Mouse (Mus musculus): ENCODE measurements around the gene Shank3. TPM values are rescaled to one million over a fixed set of nuclear protein-coding genes. Genes with fewer than 3 reads are reported as not detected.

The Shank3 gene
- polyA plus RNA-seq, 1 experiment from 2014 or later = 2.0 TPM

DNA sequence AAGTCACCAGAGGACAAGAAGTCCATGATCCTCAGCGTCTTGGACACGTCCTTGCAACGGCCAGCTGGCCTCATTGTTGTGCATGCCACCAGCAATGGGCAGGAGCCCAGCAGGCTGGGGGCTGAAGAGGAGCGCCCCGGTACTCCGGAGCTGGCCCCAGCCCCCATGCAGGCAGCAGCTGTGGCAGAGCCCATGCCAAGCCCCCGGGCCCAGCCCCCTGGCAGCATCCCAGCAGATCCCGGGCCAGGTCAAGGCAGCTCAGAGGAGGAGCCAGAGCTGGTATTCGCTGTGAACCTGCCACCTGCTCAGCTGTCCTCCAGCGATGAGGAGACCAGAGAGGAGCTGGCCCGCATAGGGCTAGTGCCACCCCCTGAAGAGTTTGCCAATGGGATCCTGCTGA is 49.4 kb downstream of the Shank3 start:
- Histone ChIP-seq H3K36me3 (ENCODE audit: control insufficient read depth, insufficient read depth, low read length) (peaks cover 21% of the 10 kb centered on the region; the same call in 1 of the 2 replicates), H3K9ac (ENCODE audit: low read depth, low read length) (no peak overlapping the region), H3K4me2 (ENCODE audit: low read depth, low read length) (peak overlapping the region; percentile 52), H3K4me1 (ENCODE audit: control insufficient read depth, insufficient read depth, low read length) (peaks cover 5% of the 10 kb centered on the region; the same call in 1 of the 2 replicates), H3K27ac (replicated peaks; ENCODE audit: low read depth, low read length) (no peak overlapping the region), H3K4me3 (ENCODE audit: low read depth, low read length) (no peak overlapping the region), H3K27me3 (replicated peaks; ENCODE audit: control insufficient read depth, insufficient read depth, low read length) (peaks cover 12% of the 10 kb centered on the region), H3K9me3 (ENCODE audit: control insufficient read depth, low read length) (no peaks in the 10 kb centered on the region)
- DNase-seq (ENCODE audit: low spot score) = no peak
- 51% methylated on average over 7 of the region's 11 CpGs for WGBS
- ATAC-seq (ENCODE audit: low read depth) = peak; percentile 5; the same call in 1 of the 2 replicates

DNA sequence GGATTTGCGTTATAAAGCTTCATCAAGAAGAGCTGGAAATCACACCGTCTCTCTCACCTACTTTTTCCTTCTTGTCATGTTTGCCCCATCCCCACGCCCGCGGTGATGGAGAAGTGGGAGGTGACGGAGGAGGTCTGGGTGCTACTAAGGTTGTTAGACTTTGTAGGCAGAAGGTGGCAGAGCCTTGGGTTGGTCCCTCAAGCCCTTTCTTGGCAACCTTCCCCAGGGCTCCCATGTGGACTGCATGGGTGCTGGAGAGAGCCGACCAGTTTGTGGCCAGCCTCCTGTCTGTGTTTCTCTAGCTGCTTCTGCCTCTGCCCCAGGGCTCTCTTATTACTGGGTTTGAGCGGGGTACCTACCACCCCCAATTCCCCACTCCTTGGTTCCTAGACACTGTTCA is 51.1 kb downstream of the Shank3 start:
- no peaks in the 10 kb centered on the region for H3K9me3 ChIP-seq (ENCODE audit: control insufficient read depth, low read length)
- H3K4me3 ChIP-seq (ENCODE audit: low read depth, low read length) = no peak overlapping the region
- DNase-seq (ENCODE audit: low spot score) (no peak), ATAC-seq (ENCODE audit: low read depth) (no peak)
- peaks cover 21% of the 10 kb centered on the region; the same call in 1 of the 2 replicates for H3K36me3 ChIP-seq (ENCODE audit: control insufficient read depth, insufficient read depth, low read length)
- H3K27me3 ChIP-seq (replicated peaks; ENCODE audit: control insufficient read depth, insufficient read depth, low read length) = peaks cover 12% of the 10 kb centered on the region
- H3K4me2 ChIP-seq (ENCODE audit: low read depth, low read length) = no peak overlapping the region
- H3K9ac ChIP-seq (ENCODE audit: low read depth, low read length) = no peak overlapping the region
- H3K4me1 ChIP-seq (ENCODE audit: control insufficient read depth, insufficient read depth, low read length) = peaks cover 5% of the 10 kb centered on the region; the same call in 1 of the 2 replicates
- H3K27ac ChIP-seq (replicated peaks; ENCODE audit: low read depth, low read length) = no peak overlapping the region
- 87% methylated on average over 8 of the region's 8 CpGs for WGBS

DNA sequence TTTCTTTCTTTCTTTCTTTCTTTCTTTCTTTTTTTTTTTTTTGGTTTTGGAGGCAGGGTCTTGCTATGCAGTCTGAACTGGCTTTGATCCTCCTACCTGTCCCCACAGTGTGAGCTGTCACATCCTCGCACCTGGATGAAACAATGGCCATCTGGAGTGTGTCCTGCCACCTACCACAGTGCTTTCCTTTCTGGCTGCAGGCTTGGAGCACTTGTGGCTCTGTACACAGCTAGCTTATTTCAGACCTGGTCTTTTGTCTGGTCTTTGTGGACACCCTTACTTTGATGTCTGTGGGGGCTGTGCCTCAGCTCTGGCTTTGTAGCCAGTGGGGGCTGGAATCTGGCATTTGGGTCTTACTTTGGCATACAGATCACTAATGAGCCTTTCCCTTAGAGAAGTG is 52.3 kb downstream of the Shank3 start:
- Histone ChIP-seq H3K27ac (replicated peaks; ENCODE audit: low read depth, low read length) (no peak overlapping the region), H3K36me3 (ENCODE audit: control insufficient read depth, insufficient read depth, low read length) (peaks cover 21% of the 10 kb centered on the region; the same call in 1 of the 2 replicates), H3K4me2 (ENCODE audit: low read depth, low read length) (no peak overlapping the region), H3K4me1 (ENCODE audit: control insufficient read depth, insufficient read depth, low read length) (peaks cover 9% of the 10 kb centered on the region; the same call in 1 of the 2 replicates), H3K9ac (ENCODE audit: low read depth, low read length) (no peak overlapping the region), H3K4me3 (ENCODE audit: low read depth, low read length) (no peak overlapping the region), H3K9me3 (ENCODE audit: control insufficient read depth, low read length) (no peaks in the 10 kb centered on the region), H3K27me3 (replicated peaks; ENCODE audit: control insufficient read depth, insufficient read depth, low read length) (peaks cover 24% of the 10 kb centered on the region)
- DNase-seq (ENCODE audit: low spot score) (no peak), ATAC-seq (ENCODE audit: low read depth) (no peak)
- WGBS = 89% methylated on average over 1 of the region's 1 CpGs

DNA sequence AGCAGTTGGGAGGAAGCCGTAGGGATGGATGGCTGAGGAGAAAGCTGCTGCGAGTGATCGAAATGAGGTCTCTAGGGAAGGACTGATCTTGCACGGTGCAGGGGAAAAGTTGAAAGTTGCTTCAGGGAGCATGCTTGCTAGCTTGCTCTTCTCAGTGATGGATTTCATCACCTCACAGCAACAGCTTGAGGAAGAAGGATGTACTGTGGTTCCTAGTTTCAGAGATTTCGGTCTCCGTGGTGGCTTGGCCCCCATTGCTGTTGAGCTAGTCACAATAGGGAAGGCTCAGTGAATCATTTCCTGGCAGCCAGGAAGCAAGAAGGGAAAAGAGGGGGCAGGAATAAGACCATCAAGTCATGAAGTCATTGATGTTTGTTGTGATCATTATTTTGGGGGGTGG is 56.2 kb downstream of the Shank3 start:
- peaks cover 11% of the 10 kb centered on the region; the same call in 1 of the 2 replicates for H3K36me3 ChIP-seq (ENCODE audit: control insufficient read depth, insufficient read depth, low read length)
- H3K27ac ChIP-seq (replicated peaks; ENCODE audit: low read depth, low read length) = no peak overlapping the region
- H3K4me2 ChIP-seq (ENCODE audit: low read depth, low read length) = no peak overlapping the region
- ATAC-seq (ENCODE audit: low read depth) (no peak), DNase-seq (ENCODE audit: low spot score) (no peak)
- 84% methylated on average over 6 of the region's 6 CpGs for WGBS
- no peaks in the 10 kb centered on the region for H3K9me3 ChIP-seq (ENCODE audit: control insufficient read depth, low read length)
- peaks cover 17% of the 10 kb centered on the region; the same call in 1 of the 2 replicates for H3K4me1 ChIP-seq (ENCODE audit: control insufficient read depth, insufficient read depth, low read length)
- H3K9ac ChIP-seq (ENCODE audit: low read depth, low read length) = no peak overlapping the region
- H3K27me3 ChIP-seq (replicated peaks; ENCODE audit: control insufficient read depth, insufficient read depth, low read length) = peaks cover 39% of the 10 kb centered on the region
- H3K4me3 ChIP-seq (ENCODE audit: low read depth, low read length) = no peak overlapping the region

DNA sequence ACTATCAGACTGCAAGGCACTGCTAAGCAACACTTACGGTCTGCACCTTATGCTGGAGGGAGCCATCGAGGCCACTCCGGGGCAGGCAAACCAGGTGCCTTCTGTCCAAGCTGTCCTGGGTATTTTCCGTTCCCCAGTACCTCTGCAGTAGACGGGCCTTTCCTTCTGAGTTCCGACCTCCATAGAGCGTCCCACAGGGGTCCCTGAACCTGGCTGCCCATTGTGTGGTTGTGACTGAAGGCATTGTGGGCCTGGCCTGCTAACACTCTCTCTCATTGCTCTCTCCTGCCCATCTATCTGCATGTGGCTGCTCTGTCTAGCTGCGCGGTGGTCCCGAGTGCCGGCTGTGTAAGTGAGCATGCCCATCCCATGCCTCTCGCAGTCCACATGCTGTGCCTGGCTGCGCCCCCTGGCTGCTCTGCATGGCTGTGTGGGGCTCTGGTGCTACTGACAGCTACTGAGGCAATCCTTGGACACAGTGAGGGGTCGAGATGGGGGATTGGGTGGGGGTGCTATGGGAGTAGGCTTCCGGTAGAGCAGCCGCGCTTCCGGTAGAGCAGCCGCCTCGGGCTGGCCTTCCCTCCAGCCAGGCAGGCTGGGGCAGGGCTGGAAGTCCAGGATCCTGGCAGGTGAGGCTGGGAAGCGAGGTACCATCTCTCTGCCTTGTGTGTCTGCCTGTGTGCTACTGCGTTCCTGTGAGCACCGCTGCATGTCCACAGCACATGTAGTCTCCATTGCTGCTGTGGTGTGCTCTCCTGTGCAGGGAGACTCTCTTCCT is 57.2 kb downstream of the Shank3 start:
- DNase-seq (ENCODE audit: low spot score) (no peak), ATAC-seq (ENCODE audit: low read depth) (peak; percentile 42; the same call in 1 of the 2 replicates)
- peaks cover 39% of the 10 kb centered on the region for H3K27me3 ChIP-seq (replicated peaks; ENCODE audit: control insufficient read depth, insufficient read depth, low read length)
- no peaks in the 10 kb centered on the region for H3K9me3 ChIP-seq (ENCODE audit: control insufficient read depth, low read length)
- peak overlapping the region; percentile 49 for H3K4me2 ChIP-seq (ENCODE audit: low read depth, low read length)
- 0 out of 2 replicates have a peak, but pooled peaks cover 8% of the 10 kb centered on the region for H3K36me3 ChIP-seq (ENCODE audit: control insufficient read depth, insufficient read depth, low read length)
- H3K9ac ChIP-seq (ENCODE audit: low read depth, low read length) = no peak overlapping the region
- 0 out of 2 replicates have a peak overlapping the region, but pooled peaks have one; percentile 2 for H3K4me3 ChIP-seq (ENCODE audit: low read depth, low read length)
- no peak overlapping the region for H3K27ac ChIP-seq (replicated peaks; ENCODE audit: low read depth, low read length)
- 21% methylated on average over 12 of the region's 23 CpGs for WGBS
- peaks cover 17% of the 10 kb centered on the region; the same call in 1 of the 2 replicates for H3K4me1 ChIP-seq (ENCODE audit: control insufficient read depth, insufficient read depth, low read length)

DNA sequence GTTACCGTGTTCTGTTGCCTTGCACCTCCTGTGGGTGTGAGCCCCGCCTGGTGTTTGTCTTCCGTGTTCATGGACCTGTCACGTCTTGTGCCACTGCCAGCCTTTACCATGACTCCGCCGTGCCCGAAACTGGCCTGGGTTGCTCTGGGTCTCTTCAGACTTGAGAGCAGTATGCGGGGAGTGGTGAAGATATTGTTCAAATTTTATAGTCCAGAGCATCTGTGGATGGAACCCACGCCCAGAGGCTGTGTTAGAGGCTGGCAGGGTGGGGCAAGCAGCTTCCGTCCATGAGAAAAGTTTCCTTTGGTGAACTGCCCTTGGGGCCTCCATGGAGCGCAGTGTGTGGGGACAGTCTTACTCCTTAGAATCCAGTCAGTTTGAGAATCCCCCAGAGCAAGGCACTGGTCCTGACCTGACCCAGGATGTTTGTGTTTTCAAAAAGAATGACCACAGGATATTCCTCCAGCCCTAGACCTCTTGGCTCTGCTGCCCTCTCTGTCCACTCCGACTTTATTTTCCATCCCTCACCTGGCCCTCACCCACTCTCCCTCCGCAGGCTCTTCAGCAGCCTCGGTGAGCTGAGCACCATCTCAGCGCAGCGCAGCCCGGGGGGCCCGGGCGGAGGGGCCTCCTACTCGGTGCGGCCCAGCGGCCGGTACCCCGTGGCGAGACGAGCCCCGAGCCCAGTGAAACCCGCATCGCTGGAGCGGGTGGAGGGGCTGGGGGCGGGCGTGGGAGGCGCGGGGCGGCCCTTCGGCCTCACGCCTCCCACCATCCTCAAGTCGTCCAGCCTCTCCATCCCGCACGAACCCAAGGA is 58.0 kb downstream of the Shank3 start:
- Histone ChIP-seq H3K27me3 (replicated peaks; ENCODE audit: control insufficient read depth, insufficient read depth, low read length) (peaks cover 39% of the 10 kb centered on the region), H3K9ac (ENCODE audit: low read depth, low read length) (peak overlapping the region; percentile 22; the same call in 1 of the 2 replicates), H3K4me2 (ENCODE audit: low read depth, low read length) (peak overlapping the region; percentile 49), H3K9me3 (ENCODE audit: control insufficient read depth, low read length) (no peaks in the 10 kb centered on the region), H3K36me3 (ENCODE audit: control insufficient read depth, insufficient read depth, low read length) (0 out of 2 replicates have a peak, but pooled peaks cover 5% of the 10 kb centered on the region), H3K27ac (replicated peaks; ENCODE audit: low read depth, low read length) (no peak overlapping the region), H3K4me1 (ENCODE audit: control insufficient read depth, insufficient read depth, low read length) (peaks cover 17% of the 10 kb centered on the region; the same call in 1 of the 2 replicates), H3K4me3 (ENCODE audit: low read depth, low read length) (peak overlapping the region; percentile 26)
- WGBS = 14% methylated on average over 38 of the region's 40 CpGs
- DNase-seq (ENCODE audit: low spot score) = no peak
- ATAC-seq (ENCODE audit: low read depth) = no peak

DNA sequence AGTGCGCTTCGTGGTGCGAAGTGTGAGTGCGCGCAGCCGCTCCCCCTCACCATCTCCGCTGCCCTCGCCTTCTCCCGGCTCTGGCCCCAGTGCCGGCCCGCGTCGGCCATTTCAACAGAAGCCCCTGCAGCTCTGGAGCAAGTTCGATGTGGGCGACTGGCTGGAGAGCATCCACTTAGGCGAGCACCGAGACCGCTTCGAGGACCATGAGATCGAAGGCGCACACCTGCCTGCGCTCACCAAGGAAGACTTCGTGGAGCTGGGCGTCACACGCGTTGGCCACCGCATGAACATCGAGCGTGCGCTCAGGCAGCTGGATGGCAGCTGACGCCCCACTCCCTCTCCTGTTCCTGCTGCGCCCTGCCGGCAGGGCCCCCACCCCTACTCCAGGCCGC is 58.6 kb downstream of the Shank3 start:
- Histone ChIP-seq H3K36me3 (ENCODE audit: control insufficient read depth, insufficient read depth, low read length) (no peaks in the 10 kb centered on the region), H3K9ac (ENCODE audit: low read depth, low read length) (peak overlapping the region; percentile 22; the same call in 1 of the 2 replicates), H3K27ac (replicated peaks; ENCODE audit: low read depth, low read length) (no peak overlapping the region), H3K4me3 (ENCODE audit: low read depth, low read length) (peak overlapping the region; percentile 26), H3K4me1 (ENCODE audit: control insufficient read depth, insufficient read depth, low read length) (peaks cover 17% of the 10 kb centered on the region; the same call in 1 of the 2 replicates), H3K4me2 (ENCODE audit: low read depth, low read length) (peak overlapping the region; percentile 49), H3K27me3 (replicated peaks; ENCODE audit: control insufficient read depth, insufficient read depth, low read length) (peaks cover 39% of the 10 kb centered on the region), H3K9me3 (ENCODE audit: control insufficient read depth, low read length) (no peaks in the 10 kb centered on the region)
- DNase-seq (ENCODE audit: low spot score) (peak; percentile 16), ATAC-seq (ENCODE audit: low read depth) (peak; percentile 24; the same call in 1 of the 2 replicates)
- 6% methylated on average over 30 of the region's 34 CpGs for WGBS

DNA sequence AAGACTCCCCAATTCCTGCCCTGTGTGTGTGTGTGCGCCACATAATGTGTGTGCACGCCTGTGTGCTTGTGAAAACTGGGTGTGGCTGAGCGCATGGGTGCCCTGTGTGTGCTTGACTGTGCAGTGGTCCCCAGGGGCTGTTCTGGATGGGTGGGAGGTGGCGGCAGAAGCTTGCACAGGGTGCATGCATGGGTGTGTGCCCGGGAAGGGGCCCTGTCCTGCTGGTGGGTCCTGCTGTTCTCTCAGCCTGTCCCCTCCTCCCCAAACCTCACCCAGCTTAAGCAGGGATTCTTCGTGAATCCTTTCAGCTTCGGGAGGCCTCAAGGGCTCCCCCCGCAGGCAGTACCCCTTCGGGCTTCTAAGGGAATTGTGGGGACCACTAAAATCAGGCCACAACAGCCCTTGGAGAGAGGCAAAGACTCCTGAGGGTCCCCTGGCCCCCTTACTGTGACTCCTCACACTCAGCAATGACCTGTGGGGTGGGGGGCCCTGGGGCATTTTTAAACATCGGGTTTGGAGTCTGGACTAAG is 59.8 kb downstream of the Shank3 start:
- H3K36me3 ChIP-seq (ENCODE audit: control insufficient read depth, insufficient read depth, low read length) = no peaks in the 10 kb centered on the region
- peaks cover 17% of the 10 kb centered on the region; the same call in 1 of the 2 replicates for H3K4me1 ChIP-seq (ENCODE audit: control insufficient read depth, insufficient read depth, low read length)
- H3K9me3 ChIP-seq (ENCODE audit: control insufficient read depth, low read length) = no peaks in the 10 kb centered on the region
- H3K9ac ChIP-seq (ENCODE audit: low read depth, low read length) = no peak overlapping the region
- no peak overlapping the region for H3K27ac ChIP-seq (replicated peaks; ENCODE audit: low read depth, low read length)
- 43% methylated on average over 10 of the region's 10 CpGs for WGBS
- H3K4me3 ChIP-seq (ENCODE audit: low read depth, low read length) = no peak overlapping the region
- no peak for DNase-seq (ENCODE audit: low spot score)
- no peak for ATAC-seq (ENCODE audit: low read depth)
- H3K27me3 ChIP-seq (replicated peaks; ENCODE audit: control insufficient read depth, insufficient read depth, low read length) = peaks cover 39% of the 10 kb centered on the region
- H3K4me2 ChIP-seq (ENCODE audit: low read depth, low read length) = no peak overlapping the region
